Mouse (Mus musculus) forebrain, embryonic 15.5 days (tissue): ENCODE measurements around the gene Gm36028. TPM values are rescaled to one million over a fixed set of nuclear protein-coding genes. Genes with fewer than 3 reads are reported as not detected.

Experiments used
- ATAC-seq: fragments of 200-750 bp; cut with Nextera tagmentation; replicated peaks from 2 replicates; pipeline ENCODE4 v1.8.0; 2017; ENCODE audit warnings: mild to moderate bottlenecking, moderate TSS enrichment, moderate library complexity
- H3K27ac ChIP-seq: fragments of 300-500 bp; sonication (generic); replicated peaks from 2 replicates; pipeline ENCODE4 v1.5.1; 2015; ENCODE audit warnings: mild to moderate bottlenecking, inconsistent platforms
- H3K27me3 ChIP-seq: fragments of 300-500 bp; sonication (generic); 2 replicates; pipeline ENCODE4 v1.6.1; 2015; ENCODE audit warnings: inconsistent platforms
- H3K36me3 ChIP-seq: fragments of 300-500 bp; sonication (generic); 2 replicates; pipeline ENCODE4 v1.6.1; 2015; ENCODE audit warnings: mild to moderate bottlenecking, inconsistent platforms
- H3K4me1 ChIP-seq: fragments of 300-500 bp; sonication (generic); 2 replicates; pipeline ENCODE4 v1.6.1; 2015; ENCODE audit warnings: inconsistent platforms
- H3K4me2 ChIP-seq: fragments of 300-500 bp; sonication (generic); replicated peaks from 2 replicates; pipeline ENCODE4 v1.6.1; 2015; ENCODE audit warnings: mild to moderate bottlenecking, inconsistent platforms
- H3K4me3 ChIP-seq: fragments of 300-500 bp; sonication (generic); 2 replicates; pipeline ENCODE4 v1.5.1; 2015; ENCODE audit warnings: mild to moderate bottlenecking, inconsistent platforms
- H3K9ac ChIP-seq: fragments of 300-500 bp; sonication (generic); replicated peaks from 2 replicates; pipeline ENCODE4 v1.6.1; 2015; ENCODE audit warnings: mild to moderate bottlenecking, inconsistent platforms
- H3K9me3 ChIP-seq: fragments of 300-500 bp; sonication (generic); 2 replicates; pipeline ENCODE4 v1.6.1; 2016; ENCODE audit warnings: inconsistent platforms
- WGBS: fragments of 180-500 bp; shearing (Covaris S2); methylation state at CpG from one replicate; pipeline ENCODE4 v1.1.7; 2015; ENCODE audit warnings: mixed read lengths; 5-methylcytosine and 5-hydroxymethylcytosine counted together
- polyA plus RNA-seq: library from polyadenylated mRNA; unstranded; fragments of >200 nt; fragmentation: Nextera tagmentation; extraction: Ambion mirVana; gene quantifications from 2 replicates; pipeline ENCODE4 v1.2.1, GENCODE M21; 2015

Gm36028 gene
- polyA plus RNA-seq, 1 experiment from 2014 or later = 0.15 TPM

- Histone ChIP-seq H3K4me2 (no peak overlapping the region), H3K27ac (no peak overlapping the region), H3K9ac (no peak overlapping the region), H3K9me3 (no peaks in the 10 kb centered on the region), H3K27me3 (no peaks in the 10 kb centered on the region), H3K4me1 (0 out of 2 replicates have a peak, but pooled peaks cover 2% of the 10 kb centered on the region), H3K36me3 (no peaks in the 10 kb centered on the region), H3K4me3 (no peak overlapping the region)
- peak; percentile 54 for ATAC-seq
- 57% methylated on average over 4 of the region's 4 CpGs for WGBS
Measured at GRCm38 (mm10) chr16:37802686-37803295, 58.2 kb downstream of the Gm36028 start.

GRCm38 (mm10) chr16:37801097-37801496, 59.8 kb downstream of the Gm36028 start:
- Histone ChIP-seq H3K9ac (no peak overlapping the region), H3K27ac (no peak overlapping the region), H3K36me3 (no peaks in the 10 kb centered on the region), H3K4me1 (0 out of 2 replicates have a peak, but pooled peaks cover 2% of the 10 kb centered on the region), H3K27me3 (no peaks in the 10 kb centered on the region), H3K9me3 (no peaks in the 10 kb centered on the region), H3K4me3 (no peak overlapping the region), H3K4me2 (no peak overlapping the region)
- 87% methylated on average over 2 of the region's 2 CpGs for WGBS
- no peak for ATAC-seq

Other genes with a start within 250 kb of the Gm36028 start
- gene Ndufb4, start 206.7 kb downstream of the Gm36028 start, polyA plus RNA-seq = 56.0 and 59.9 TPM in 2 replicates
- 80.6 and 82.9 TPM in 2 replicates for gene Fstl1, start 84.3 kb downstream of the Gm36028 start, polyA plus RNA-seq
- 61.2 and 62.6 TPM in 2 replicates for gene Lrrc58, start 7.2 kb upstream of the Gm36028 start, polyA plus RNA-seq
- gene Gpr156, start 55.4 kb upstream of the Gm36028 start, polyA plus RNA-seq = 5.3 and 5.6 TPM in 2 replicates
- 163 TPM in 2 replicates for gene Gsk3b, start 227.9 kb upstream of the Gm36028 start, polyA plus RNA-seq